Mouse (Mus musculus) retina, postnatal 1 day (tissue): ENCODE data around the gene Pzp.

ENCODE experiments used
- DNase-seq: peaks from one replicate; pipeline ENCODE4 v3.0.0-alpha.2; 2012

The Pzp gene

DNA sequence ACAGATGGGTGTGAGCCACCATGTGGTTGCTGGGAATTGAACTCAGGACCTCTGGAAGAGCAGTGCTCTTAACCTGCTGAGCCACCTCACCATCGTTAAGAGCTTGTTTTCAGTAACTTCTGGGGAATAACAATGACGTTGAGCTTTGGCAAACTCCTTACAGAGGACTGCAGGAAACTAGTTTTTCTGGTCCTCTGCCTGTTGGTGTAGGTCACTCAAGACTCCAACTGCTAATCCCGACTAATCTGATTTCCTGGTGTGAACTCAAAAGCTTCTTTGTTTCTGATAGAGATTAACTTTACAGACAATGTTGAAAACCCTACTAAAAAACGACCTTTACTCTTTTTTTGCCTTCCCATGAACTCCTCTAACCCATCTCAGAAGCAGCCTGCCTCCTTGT, 49.0 kb downstream of the Pzp start:
- peak; percentile 65 for DNase-seq

DNA sequence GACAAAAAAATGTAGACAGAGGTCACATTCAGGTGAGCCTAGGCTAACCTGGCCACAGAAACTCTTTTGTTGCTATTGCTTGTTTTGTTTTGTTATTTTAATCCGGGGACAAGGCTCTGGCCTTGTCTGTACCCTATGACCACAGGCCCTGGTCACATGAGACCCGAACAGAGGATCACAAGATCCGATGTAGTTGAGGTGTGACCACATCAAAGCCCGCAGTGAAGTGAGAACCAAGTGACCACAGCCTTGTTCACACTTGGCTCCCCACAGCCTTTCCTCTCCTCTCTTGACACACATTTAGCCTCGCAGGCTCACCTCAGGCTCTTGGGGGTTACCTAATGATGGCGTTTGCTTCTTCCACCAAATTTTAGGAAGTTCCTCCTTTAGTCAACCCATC, 52.4 kb downstream of the Pzp start:
- DNase-seq = no peak

DNA sequence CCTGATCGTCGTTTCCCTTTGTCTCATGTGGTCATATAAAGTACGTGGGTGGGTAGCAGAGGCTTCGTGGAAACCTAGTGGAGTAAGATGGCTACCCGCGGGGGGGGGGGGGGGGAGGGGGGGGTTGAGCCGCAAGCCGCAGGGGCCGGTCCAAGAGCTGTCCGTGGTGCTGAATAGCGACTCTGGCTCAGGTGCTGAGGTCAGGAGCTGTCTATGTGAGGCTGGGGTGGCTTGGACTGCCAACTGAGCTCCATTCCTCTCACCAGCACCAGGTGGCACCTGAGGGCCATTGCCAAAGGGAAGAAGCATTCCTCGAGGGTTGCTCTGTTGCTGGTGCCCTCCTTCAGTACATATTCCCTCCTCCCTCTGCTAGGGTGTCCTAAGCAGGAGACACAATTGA, 57.1 kb downstream of the Pzp start:
- DNase-seq = peak; percentile 52

DNA sequence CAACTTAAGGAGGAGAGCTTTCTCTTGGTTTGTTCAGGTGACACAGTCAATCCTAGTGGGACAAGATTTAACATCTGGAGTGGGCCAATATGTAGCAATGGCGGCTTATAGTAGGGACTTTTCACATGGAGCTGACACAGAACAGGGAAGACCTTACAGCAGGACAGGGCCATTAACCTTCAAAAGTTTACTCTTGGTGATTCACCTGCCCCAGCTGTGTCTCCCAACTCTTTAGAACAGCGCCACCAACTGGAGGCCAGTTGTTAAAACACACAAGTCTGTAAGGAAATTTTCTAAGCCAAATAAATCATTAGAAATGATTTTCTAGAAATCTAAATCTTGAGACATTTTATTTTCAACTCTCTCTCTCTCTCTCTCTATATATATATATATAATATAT, 59.2 kb downstream of the Pzp start:
- peak; percentile 17 for DNase-seq

DNA sequence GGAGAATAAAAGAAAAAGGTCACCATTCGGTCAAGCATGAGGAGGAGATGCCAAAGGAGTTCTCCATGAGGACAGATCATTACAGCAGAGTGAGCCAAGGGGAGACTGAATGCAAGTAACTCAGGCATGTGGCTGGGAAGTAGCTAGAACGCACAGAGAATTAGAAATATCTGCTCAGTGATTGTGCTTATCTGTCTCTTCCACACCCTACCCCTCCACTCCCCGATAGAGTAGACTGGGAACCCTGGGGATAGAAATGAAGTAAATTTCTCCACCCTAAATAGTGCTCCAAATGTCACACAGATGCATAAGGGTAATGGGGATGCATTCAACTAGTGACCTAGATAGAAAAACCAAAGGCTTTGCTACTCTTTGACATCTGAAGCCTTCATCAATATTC, 60.0 kb downstream of the Pzp start:
- no peak for DNase-seq

DNA sequence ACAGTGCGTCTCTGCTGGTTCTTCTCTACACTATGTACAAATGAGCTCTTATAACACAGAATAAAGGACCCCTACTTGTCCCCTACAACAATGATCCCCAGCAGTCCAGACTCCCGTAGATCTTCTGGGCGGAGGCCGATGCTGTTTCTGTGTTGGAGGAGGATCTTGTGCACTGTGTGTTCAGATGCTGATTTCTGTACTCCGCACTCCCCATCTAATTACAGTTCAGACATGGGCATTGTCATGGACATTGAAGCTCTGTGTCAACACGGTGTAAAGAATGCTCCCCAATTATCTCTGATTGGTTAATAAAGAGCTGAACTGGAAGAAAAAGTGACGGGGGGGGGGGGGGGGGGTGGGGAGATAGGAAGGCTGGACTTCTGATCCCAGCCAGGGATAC, 60.5 kb downstream of the Pzp start:
- DNase-seq = peak; percentile 83

DNA sequence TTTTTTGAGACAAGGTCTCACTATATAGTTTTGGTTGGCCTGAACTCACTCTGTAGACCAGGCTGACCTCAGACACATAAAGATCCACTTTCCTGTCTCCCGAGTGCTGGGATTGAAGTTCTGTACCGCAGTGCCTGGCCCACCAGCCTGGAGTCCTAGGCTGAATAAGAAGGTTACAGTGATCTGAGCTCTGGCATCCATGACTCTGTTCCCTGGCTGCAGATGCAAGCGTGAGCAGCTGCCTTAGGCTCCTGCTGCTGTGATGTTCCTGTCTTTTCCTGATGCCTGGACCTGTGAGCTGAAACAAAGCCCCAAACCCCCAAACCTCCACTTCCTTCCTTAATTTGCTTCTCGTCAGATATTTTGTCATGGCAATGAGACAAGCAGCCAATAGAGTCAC, 61.5 kb downstream of the Pzp start:
- DNase-seq = no peak

DNA sequence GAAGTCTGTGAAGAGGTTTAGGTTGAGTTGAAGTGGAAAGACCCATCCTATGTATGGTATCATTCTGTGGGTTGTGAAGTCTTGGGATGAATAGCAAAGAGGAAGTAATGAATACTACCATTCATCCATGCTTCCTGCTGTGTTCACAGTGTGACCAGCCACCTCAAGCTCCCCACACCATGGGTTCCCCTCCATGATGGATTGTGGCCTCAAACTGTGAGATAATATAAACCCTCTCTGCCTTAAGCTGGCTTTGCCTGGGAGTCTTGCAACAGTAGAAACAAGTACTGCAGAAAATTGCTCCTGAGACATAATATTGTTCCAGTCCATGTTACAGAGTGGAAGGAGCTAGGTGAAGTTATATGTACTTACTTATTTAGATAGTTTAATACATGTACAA, 64.9 kb downstream of the Pzp start:
- no peak for DNase-seq

DNA sequence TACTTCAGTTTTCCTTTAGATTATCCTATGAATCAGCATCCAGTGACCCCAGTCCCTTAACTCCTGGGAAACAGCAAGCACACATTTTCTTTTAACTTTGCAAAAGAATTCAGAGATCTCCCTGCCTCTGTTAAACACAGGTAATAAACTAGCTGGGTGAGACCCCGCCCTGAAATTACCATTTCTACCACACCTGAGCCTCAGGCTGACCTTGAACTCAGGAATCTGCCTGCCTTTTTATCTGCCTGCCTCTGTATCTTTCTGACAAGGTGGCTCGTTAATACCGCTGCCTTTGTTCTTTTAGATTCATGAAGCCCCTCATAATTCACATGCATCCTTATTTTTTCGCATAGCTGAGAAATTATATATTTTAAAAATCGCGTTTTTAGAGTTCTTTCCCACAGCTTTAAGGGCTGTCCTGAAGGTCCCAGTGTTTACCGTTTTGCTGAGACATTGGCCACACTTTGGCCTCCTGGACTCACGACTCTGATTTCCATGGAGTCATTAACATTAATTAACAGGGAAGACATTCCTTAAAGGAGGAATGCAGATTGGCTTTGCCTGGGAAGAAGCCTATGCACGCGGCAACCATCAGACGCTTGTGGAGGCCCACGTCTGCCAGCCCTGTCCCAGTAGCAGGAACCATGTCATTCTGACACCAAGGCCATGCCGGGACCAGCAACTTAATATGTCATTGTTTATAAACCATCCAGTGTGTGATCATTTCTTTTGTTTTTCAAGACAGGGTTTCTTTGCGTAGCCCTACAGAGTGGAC, 65.6 kb downstream of the Pzp start:
- no peak for DNase-seq

DNA sequence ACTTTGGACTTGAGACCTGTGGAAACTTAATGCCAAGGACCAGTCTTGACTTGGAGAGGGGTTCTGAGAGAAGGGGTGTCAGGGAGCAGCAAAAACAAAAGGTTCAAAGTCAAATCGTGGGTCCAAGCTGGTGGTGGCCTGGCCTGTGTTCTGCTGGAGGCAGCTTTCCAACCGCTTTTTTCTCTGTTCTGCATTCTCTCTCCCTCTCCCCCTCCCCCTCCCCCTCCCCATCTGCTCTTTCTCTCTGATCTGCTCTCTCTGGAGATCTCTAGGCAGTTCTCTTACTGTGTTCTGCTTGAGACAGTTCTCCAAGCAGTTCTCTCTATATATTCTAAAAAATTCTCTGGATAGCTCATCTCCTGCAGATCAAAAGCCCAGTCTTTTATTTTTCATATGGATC, 66.2 kb downstream of the Pzp start:
- no peak for DNase-seq

DNA sequence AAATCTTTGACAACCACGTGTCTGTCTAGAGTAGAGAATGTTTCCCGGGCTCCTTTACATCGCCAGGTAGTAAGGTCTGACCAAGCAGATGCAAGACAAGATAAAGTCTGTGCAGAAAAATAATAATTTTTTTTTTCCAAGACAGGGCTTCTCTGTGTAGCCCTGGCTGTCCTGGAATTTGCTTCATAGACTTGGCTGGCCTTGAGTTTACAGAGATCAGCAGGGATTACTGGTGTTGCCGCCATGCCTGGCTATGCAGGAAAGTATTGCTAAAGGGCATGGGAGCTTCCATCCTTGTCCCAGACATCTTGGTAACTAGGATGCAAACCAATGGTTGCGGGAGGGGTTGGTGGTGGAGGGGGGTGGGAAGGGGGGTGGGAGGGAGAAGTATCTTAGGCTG, 69.3 kb downstream of the Pzp start:
- no peak for DNase-seq

DNA sequence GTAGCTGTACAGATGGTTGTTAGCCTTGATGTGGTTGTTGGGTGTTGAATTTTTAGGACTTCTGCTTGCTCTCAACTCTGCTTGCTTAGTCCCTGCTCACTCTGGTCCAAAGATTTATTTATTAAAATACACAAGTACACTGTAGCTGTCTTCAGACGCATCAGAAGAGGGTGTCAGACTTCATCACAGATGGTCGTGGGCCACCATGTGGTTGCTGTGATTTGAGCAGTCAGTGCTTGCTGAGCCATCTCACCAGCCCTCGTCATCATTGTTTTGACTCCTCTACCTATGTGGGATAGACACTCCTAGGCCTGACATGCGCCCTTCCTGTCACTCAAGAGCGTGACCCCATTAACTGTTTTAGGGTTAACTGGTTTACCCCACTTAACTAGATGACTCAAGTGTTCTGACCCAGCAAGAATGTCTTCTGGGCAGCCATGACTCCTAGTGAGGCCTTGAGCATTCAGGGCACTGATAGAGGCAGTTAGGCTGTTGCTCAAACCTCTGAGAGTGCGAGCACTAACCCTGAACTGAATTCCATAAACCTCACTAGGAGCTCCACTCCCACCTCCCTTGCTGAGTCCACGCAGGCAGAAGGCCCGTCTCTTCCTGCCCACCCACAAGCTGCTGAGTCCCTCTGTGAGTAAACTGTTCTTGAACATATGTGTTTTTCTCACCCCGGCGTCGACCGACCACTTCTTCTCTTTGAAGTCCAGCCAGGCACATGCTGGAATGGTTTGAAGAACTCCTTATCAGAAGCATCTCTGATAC, 70.5 kb downstream of the Pzp start:
- DNase-seq = no peak

DNA sequence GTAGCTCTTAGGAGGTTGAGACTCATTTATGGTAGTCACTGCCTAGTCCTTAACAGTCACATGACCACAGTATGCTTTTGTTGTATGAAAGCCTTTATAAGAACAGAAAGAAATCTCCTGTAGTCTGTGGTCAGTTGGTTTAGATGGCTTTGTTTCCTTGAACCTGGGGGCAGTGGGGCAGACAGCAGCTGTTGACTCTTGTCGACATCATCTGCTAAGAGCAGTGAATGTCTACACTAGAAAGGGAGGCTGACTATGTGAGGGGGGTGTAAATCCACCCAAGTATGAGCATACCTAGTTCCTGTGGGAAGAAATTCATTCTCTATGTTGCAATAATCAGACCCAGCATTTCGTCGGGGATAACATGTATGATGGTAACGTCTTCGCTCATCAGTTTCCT, 79.5 kb downstream of the Pzp start:
- DNase-seq = no peak

DNA sequence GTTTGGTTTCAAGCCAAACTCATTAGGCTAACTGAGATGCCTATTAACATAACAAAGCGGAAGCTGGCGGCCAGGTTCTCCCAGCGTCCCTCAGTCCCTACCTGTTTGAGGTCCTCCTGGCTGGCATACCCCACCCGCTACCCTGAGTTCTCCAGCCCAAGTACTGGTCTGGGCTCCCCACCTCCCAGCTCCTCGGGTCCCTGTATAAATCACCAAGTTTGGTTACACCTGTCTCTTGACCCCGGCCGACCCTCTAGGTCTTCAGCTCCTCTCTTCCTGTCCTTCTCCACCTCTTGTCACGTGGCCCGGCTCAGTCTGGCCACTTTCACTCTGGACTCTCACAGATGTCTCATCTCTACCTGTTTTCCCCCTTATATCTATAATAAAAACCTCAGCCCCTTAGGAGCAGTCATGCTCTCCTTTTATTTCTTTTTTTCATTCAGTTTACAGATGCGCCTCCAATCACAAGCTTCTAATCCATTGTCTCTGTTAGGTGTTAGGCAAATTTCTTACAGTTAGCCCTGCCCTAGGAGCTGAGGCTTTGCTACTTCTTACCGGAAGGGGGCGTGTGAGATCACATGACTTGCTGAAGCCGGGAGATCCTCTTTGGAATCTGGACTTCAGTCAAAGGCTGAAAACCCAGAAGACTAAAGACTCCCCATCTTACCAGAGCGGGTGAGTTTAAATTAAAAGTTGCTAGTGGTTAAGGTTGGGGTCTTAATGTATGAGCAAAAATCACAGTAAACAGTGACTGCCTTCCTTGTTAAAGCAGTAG, 80.6 kb downstream of the Pzp start:
- DNase-seq = peak; percentile 82

DNA sequence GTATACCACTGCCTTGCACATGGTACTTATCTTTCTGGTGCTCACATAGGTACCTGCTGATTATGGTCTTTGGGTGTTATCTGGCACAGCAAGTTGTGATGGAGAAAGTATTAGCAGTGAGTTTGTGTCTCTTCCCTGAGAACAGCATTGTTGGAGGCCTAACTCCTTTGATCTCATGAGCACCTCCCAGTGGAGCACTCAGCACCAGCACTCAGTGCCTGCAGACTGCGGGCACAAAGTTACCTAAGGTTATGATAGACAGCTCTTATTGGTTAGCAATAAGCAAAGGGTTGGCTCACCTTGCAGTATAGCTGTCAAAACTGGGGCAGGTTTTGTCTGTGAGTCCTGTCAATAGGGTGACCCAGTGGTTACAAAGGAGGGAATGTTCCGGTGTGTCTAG, 86.3 kb downstream of the Pzp start:
- peak; percentile 30 for DNase-seq

DNA sequence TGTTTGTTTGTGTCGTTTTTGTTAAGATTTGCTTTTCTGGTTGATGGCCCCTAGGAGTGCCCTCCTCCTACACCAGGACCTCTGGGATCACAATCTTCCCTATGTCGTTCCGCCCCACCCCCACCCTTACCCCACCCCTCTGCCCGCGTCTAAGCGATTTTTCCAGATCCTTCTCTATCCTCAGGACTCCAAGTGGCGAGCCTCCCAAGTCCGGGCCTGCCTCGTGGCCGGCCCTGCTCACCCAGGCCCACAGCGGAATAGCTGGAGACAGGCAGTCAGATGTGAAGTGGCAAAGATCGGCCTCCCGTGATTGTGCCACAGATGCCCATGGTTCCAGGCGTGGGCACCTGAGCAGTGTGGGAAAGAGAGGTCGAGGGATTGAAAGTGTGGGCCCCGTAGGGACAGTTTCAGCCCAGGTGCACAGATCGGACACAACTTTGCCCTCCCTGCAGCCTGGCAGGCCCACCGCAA, 87.6 kb downstream of the Pzp start:
- no peak for DNase-seq

DNA sequence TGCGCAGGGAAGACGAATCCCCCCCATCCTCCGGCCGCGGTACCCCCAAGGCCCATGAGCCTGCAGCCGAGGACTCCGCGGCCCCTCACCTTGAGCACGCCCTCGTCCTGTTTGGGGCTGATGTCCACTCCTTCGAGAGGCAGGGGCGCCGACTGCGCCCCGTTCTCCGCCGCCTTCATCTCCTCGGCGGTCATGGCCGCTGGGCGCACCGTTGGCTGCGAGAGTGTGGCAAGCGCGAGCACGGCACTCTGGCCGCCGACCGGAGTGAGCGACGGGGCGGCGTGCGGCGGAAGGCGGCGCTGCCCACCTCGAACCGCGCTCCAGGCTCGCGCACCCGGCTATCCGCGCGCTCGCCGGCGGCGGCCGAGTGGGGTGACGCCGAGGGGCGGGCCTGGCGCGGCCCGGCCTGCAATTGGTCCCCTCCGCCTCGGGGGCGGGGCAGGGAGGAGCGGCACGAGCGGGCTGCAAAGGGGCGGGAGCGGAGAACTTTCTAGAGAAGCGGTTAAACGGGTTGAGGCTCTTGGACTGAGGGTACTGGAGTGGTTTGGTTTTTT, 88.1 kb downstream of the Pzp start, which contains the start of gene Fkbp4:
Gene Fkbp4, minus strand, starts transcription at position 361 of the 554 bp plus-strand sequence.
- DNase-seq = peak; percentile 95

DNA sequence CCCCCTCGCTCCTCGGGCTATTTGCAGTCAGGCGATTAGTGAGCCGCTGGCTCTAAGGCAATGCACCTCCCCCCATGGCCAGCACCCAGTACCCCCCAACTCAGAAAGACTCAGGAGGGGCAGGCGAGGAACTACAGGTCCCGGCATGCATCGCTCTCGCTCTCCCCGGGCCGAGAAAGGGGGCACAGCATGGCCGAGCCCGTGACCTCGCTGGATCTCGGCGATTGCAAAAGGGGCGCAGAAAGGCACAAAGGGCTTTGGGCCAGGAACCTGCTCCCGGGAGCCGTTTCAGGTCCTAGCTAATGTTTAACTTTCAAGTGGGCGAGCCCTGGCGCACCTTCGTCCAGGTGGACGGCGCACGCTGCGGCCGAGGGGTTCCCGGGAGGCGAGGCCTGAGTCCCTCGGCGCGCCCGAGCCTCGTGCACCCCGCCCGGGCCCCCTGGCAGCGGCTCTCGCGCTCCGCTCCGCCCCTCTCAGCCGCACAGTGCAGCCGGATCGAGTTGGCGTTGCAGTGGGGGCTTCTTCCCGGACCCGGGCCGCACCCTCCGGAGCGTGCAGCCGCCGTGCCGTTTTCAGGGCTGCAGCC, 88.7 kb downstream of the Pzp start:
- DNase-seq = peak; percentile 82

DNA sequence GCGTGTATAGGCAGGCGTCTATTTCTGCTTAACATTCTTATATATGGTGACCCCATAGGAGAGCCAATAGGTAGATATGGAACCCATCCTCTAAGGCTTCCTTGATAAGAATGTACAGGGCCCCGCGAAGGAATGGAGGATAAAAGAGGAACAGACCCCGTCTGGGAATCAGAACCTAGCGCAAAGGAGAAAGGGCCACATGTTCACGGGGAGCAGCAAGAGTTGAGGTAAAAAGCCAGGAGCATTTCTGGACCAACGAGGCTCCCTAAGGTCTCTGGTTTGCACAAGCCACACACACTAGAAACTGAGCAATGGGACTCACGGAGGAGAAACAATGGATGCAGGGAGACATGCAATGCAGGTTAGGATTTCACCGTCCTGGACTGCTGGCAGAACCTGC, 89.2 kb downstream of the Pzp start:
- no peak for DNase-seq

DNA sequence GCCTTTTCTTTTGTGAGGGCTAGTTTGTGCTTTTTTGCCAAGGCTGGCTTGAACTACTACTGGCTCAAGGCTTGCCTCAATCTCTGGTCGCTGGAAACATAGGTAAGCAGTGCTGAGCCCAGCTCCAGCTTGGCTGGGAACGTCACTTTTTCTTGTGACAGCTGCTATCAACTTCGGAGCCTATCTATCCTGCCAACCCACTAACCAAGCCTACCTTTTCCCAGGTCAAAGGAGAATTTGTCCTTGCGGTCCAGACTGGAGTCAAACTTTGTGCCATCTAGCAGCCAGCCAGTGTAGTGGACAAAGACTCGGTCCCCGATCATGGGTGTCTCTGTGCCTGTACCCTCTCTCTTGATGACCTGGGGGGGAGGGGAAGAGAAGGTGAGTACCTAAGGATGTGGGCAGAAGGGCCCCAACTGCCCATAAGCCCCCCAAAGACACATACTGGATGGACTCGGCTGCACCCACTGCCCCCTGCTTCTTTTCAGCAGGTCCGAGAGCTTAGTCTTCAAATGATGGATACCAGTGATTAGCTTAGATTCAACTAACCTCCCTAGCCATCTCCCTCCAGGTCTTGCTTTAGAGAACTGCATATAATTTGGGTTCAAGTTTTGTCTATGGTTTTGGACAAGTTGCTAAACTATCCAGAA, 90.0 kb downstream of the Pzp start:
- no peak for DNase-seq

DNA sequence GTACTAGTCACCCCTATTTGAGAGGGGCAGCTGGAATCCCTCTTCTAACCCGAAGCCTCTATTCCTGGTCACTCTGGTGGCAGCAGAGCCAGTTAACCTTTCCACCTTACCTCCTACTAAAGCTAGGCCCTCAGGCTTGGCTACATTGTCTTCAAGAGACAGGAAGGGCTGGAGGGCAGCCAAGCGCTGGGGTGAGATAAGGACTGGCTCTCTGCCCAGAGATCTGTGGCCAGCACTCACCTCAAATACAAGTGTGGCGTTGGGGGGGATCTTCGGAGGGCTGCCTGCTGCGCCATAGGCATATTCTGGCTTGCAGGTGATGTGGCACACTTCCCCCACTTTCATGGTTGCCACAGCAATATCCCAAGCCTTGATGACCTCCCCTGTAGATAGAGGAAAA, 91.0 kb downstream of the Pzp start:
- DNase-seq = no peak
